Mouse (Mus musculus) C2C12 (cell line): ENCODE measurements at regions not wholly inside any gene's neighbourhood (a gene's known extent, or its start where the extent isn't known, plus 50 kb on each side); places are given as distances from the start of the nearest gene placed in this dataset.

Experiments
- CTCF ChIP-seq: IDR thresholded peaks from one replicate; pipeline ENCODE4 v1.5.1; 2011; ENCODE audit not compliant: control insufficient read depth, insufficient read depth, insufficient read length
- MYOG ChIP-seq: IDR thresholded peaks from one replicate; pipeline ENCODE4 v1.6.1; 2011; ENCODE audit not compliant: control insufficient read depth, insufficient read length; ENCODE audit errors: extremely low read depth

GRCm38 (mm10) chr14:87308016-87308415 lies 108.4 kb upstream of the Tdrd3 start:
- no peak for TF ChIP-seq CTCF
- no peak for TF ChIP-seq MYOG
